ENCODE assay signal across 9 mouse cellular contexts in genomic region chr11:19947626-19948135, GRCm38 (mm10). TPM values are rescaled to one million over a fixed set of nuclear protein-coding genes. Genes with fewer than 3 reads are reported as not detected.
DNase-seq lines count a peak whose midpoint lies in the region; ATAC-seq lines count a peak whose summit lies in the region.
"Had no signal": no experiment of that assay in that cellular context is flagged by ENCODE, and none has a peak within 500 bp of the region (broad histone marks: within the 10 kb centered on the region; RNA-seq: fewer than 3 reads in every experiment).

No protein-coding gene starts in this region.

- no peak for DNase-seq in forebrain, embryonic 10.5 days (ENCODE audit: extremely low spot score, low spot score)
- peak; percentile 44 for DNase-seq in lung, postnatal 10 days
- no peak for DNase-seq in lung, adult 18-20 months
- DNase-seq in kidney, adult 8-10 months, result peak; percentile 64 to 65
- peak; percentile 40 to 72 for DNase-seq in right cerebral cortex, postnatal 10 days (ENCODE audit: low spot score in 2 of 2)
- DNase-seq in spleen, postnatal 36 days (ENCODE audit: low spot score in 2 of 2), result no peak

- H3K4me1 ChIP-seq in forebrain, embryonic 13.5 days, result peaks cover 20% of the 10 kb centered on the region
- H3K4me1 ChIP-seq in forebrain, embryonic 10.5 days, result peaks cover 42% of the 10 kb centered on the region

- H3K4me2 ChIP-seq in forebrain, embryonic 13.5 days, result no peak overlapping the region
- H3K4me2 ChIP-seq: heart, embryonic 15.5 days had no signal

- no peaks in the 10 kb centered on the region for H3K36me3 ChIP-seq in forebrain, embryonic 13.5 days (ENCODE audit: poor library complexity, severe bottlenecking)
- H3K36me3 ChIP-seq in forebrain, embryonic 10.5 days (replicated peaks), result peaks cover 30% of the 10 kb centered on the region
- H3K36me3 ChIP-seq: heart, embryonic 15.5 days had no signal

- 0 out of 2 replicates have a peak, but pooled peaks have one; percentile 27 for ATAC-seq in forebrain, embryonic 13.5 days
- ATAC-seq in megakaryocyte progenitor cell, adult 5-6 weeks (replicated peaks; ENCODE audit: poor library complexity), result no peak

- 90% methylated on average over 7 of the region's 7 CpGs for WGBS in forebrain, embryonic 13.5 days
- WGBS in forebrain, embryonic 10.5 days, result 93% methylated on average over 7 of the region's 7 CpGs

- H3K27ac ChIP-seq in forebrain, embryonic 13.5 days, result no peak overlapping the region
- no peak overlapping the region for H3K27ac ChIP-seq in forebrain, embryonic 10.5 days
- H3K27ac ChIP-seq: heart, embryonic 15.5 days had no signal

- H3K9ac ChIP-seq in forebrain, embryonic 13.5 days, result no peak overlapping the region
- H3K9ac ChIP-seq: heart, embryonic 15.5 days had no signal

- H3K9me3 ChIP-seq in forebrain, embryonic 13.5 days (replicated peaks), result no peaks in the 10 kb centered on the region
- peaks cover 4% of the 10 kb centered on the region; the same call in 1 of the 2 replicates for H3K9me3 ChIP-seq in forebrain, embryonic 10.5 days
- H3K9me3 ChIP-seq: heart, embryonic 15.5 days had no signal

- H3K4me3 ChIP-seq in forebrain, embryonic 13.5 days, result no peak overlapping the region
- no peak overlapping the region for H3K4me3 ChIP-seq in forebrain, embryonic 10.5 days
- H3K4me3 ChIP-seq: heart, embryonic 15.5 days had no signal

- no peaks in the 10 kb centered on the region for H3K27me3 ChIP-seq in forebrain, embryonic 13.5 days
- H3K27me3 ChIP-seq in forebrain, embryonic 10.5 days (ENCODE audit: poor library complexity, severe bottlenecking), result no peaks in the 10 kb centered on the region
- H3K27me3 ChIP-seq: heart, embryonic 15.5 days had no signal

RNA-seq across cellular contexts. Expression of gene Spred2, which starts 23.5 kb away (rescaled TPM):
- polyA plus RNA-seq in forebrain, embryonic 13.5 days (2015; fragmentation: Nextera tagmentation; extraction: Ambion mirVana), result 6.9 and 7.6 TPM in 2 replicates
- 7.1 and 7.3 TPM in 2 replicates for polyA plus RNA-seq in forebrain, embryonic 10.5 days (2016; fragmentation: Nextera tagmentation; extraction: Ambion mirVana)
- total RNA-seq in megakaryocyte progenitor cell, adult 5-6 weeks (2015), result 16.9 and 20.7 TPM in 2 replicates
- 4.4 and 5.0 TPM in 2 replicates for total RNA-seq in megakaryocyte progenitor cell, adult 5-6 weeks (2017)

Comparison
In these comparisons a context has a peak if more than half of its experiments do, and no peak if none do; other contexts are left out.
1. DNase-seq: peak in lung, postnatal 10 days (single experiment), kidney, adult 8-10 months (2 of 2) and right cerebral cortex, postnatal 10 days (2 of 2); none in forebrain, embryonic 10.5 days (single experiment), lung, adult 18-20 months (0 of 2) and spleen, postnatal 36 days (0 of 2).